Mouse (Mus musculus): ENCODE results near the gene Lcn8. TPM values are rescaled to one million over a fixed set of nuclear protein-coding genes. Genes with fewer than 3 reads are reported as not detected.

The Lcn8 gene
- not detected in 2 replicates for polyA plus RNA-seq (2014; fragmentation: Nextera tagmentation; extraction: Ambion mirVana)

GRCm38 (mm10) chr2:25652902-25653301 lies at the start of gene Lcn8:
Lcn8 (plus strand) TSS chr2:25653120.
- Histone ChIP-seq H3K4me1 (ENCODE audit: control insufficient read depth, insufficient read depth, low read length) (no peaks in the 10 kb centered on the region), H3K9me3 (ENCODE audit: control insufficient read depth, low read length) (no peaks in the 10 kb centered on the region), H3K4me3 (ENCODE audit: low read depth, low read length) (no peak within 1 kb of the TSS), H3K36me3 (ENCODE audit: control insufficient read depth, insufficient read depth, low read length) (no peaks in the 10 kb centered on the region), H3K9ac (ENCODE audit: low read length) (no peak within 1 kb of the TSS), H3K4me2 (ENCODE audit: low read depth) (no peak within 1 kb of the TSS), H3K27me3 (ENCODE audit: control insufficient read depth, insufficient read depth, low read length) (no peaks in the 10 kb centered on the region), H3K27ac (ENCODE audit: low read depth, low read length) (no peak within 1 kb of the TSS)
- 87% methylated on average over 2 of the region's 2 CpGs for WGBS
- DNase-seq (ENCODE audit: low spot score) (no peak), ATAC-seq (ENCODE audit: insufficient read depth, low FRiP score, low TSS enrichment) (no peak)

DNA sequence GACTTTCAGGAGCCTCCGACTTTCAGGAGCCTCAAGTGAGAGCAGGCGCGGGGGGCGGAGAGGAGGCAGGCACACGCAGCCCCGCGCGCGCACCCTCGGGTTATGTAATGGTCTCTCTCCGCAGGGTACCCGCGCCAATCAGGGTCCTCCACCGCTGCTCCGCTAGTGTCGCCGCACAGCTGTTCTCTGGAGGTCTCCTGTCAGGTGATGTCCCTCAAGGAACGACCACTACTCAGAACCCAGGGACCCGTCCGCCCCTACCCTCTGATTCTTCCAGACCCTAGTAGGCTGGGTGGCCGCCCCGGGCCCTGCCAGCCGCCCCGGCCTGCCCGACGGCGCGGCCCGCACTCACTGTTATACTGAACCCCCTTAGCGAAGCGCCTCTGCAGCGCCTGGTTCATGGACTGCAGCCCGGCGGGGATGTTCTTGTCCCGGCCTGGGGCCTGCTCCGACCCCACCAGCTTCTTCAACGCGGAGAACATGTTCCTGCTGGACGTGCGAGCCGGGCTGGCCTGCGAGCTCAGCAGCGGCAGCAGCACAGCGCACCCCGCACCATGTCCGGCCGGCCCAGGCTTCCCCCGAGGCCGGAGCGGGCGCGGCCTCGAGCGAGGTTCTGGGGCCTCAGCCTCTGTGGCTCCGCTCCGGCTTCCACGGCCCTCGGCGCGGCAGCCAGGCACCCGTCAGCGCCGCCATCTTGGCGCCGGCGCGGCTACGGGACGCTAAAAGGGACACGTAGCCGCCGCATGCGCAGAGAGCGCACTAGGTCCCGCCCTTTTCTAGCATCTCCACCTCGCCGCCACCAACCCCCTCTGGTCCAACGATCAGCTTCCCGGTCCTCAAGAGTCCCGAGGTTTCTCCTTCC lies 44.9 kb upstream of the Lcn8 start, which contains the start of gene Rabl6:
Gene Rabl6 (minus strand): TSS at position 761 of the 862 bp plus-strand sequence.
- Histone ChIP-seq H3K9me3 (ENCODE audit: control insufficient read depth, low read length) (no peaks in the 10 kb centered on the region), H3K4me1 (ENCODE audit: control insufficient read depth, insufficient read depth, low read length) (peaks cover 5% of the 10 kb centered on the region; the same call in 1 of the 2 replicates), H3K9ac (ENCODE audit: low read length) (peak within 1 kb of the TSS; percentile 97), H3K27me3 (ENCODE audit: control insufficient read depth, insufficient read depth, low read length) (0 out of 2 replicates have a peak, but pooled peaks cover 2% of the 10 kb centered on the region), H3K36me3 (ENCODE audit: control insufficient read depth, insufficient read depth, low read length) (no peaks in the 10 kb centered on the region), H3K27ac (ENCODE audit: low read depth, low read length) (peak within 1 kb of the TSS; percentile 90), H3K4me3 (ENCODE audit: low read depth, low read length) (peak within 1 kb of the TSS; percentile 99), H3K4me2 (ENCODE audit: low read depth) (peak within 1 kb of the TSS; percentile 60)
- ATAC-seq (ENCODE audit: insufficient read depth, low FRiP score, low TSS enrichment): peak; percentile 88
- under 1% methylated on average over 79 of the region's 80 CpGs for WGBS
- DNase-seq (ENCODE audit: low spot score): peak; percentile 93

DNA sequence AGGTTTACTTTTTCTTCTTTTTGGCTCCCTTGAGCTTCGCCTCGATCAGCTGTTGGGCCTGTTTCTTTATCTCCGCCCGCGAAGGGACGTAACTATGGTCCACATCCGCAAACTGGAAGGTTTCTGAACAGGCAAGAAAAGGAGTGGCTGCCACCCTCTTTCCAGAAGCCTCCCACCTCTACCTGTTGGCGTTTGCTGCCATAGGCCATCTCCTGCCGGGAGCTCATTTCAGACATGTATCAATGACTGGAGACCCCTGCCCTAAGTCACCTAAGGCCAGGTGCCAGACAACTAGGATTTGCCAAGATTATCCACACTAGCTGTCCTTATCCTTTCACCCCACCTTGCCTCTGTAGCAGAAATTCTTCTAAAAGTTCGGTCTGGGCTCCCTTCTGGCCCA lies 44.2 kb upstream of the Lcn8 start:
- H3K27ac ChIP-seq (ENCODE audit: low read depth, low read length): no peak overlapping the region
- H3K4me3 ChIP-seq (ENCODE audit: low read depth, low read length): peak overlapping the region; percentile 99
- WGBS: 63% methylated on average over 10 of the region's 10 CpGs
- no peaks in the 10 kb centered on the region for H3K36me3 ChIP-seq (ENCODE audit: control insufficient read depth, insufficient read depth, low read length)
- peak overlapping the region; percentile 97 for H3K9ac ChIP-seq (ENCODE audit: low read length)
- peaks cover 5% of the 10 kb centered on the region; the same call in 1 of the 2 replicates for H3K4me1 ChIP-seq (ENCODE audit: control insufficient read depth, insufficient read depth, low read length)
- DNase-seq (ENCODE audit: low spot score) (no peak), ATAC-seq (ENCODE audit: insufficient read depth, low FRiP score, low TSS enrichment) (0 out of 2 replicates have a peak, but pooled peaks have one; percentile 5)
- peak overlapping the region; percentile 60 for H3K4me2 ChIP-seq (ENCODE audit: low read depth)
- H3K27me3 ChIP-seq (ENCODE audit: control insufficient read depth, insufficient read depth, low read length): 0 out of 2 replicates have a peak, but pooled peaks cover 2% of the 10 kb centered on the region
- H3K9me3 ChIP-seq (ENCODE audit: control insufficient read depth, low read length): no peaks in the 10 kb centered on the region

DNA sequence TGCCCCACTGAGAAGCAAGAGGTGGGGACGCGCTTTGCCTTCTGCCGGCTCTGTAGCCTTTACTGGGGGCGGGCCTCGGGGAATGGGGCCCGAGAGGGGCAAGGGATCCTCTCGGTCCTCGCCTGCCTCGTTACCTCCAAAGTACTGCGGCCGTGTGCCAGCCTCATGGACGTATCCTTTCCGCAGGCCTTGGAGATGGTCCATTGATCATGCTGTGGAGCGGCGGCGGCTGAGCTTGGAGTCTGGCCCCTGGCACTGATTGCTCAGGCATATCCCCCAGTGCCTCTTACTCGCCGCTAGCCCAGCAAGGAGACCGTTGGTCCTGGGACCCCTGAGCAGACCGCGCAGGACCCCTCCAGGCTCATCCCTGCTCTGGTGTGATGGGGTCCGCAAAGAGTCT lies 36.5 kb upstream of the Lcn8 start:
- H3K9ac ChIP-seq (ENCODE audit: low read length): no peak overlapping the region
- no peak overlapping the region for H3K4me2 ChIP-seq (ENCODE audit: low read depth)
- 27% methylated on average over 20 of the region's 22 CpGs for WGBS

GRCm38 (mm10) chr2:25617578-25617977 lies 35.3 kb upstream of the Lcn8 start, which contains the start of gene Ccdc183:
Ccdc183 (minus strand) TSS chr2:25617678.
- peaks cover 22% of the 10 kb centered on the region for H3K27me3 ChIP-seq (ENCODE audit: control insufficient read depth, insufficient read depth, low read length)
- no peak for ATAC-seq (ENCODE audit: insufficient read depth, low FRiP score, low TSS enrichment)
- H3K4me3 ChIP-seq (ENCODE audit: low read depth, low read length): no peak within 1 kb of the TSS
- no peaks in the 10 kb centered on the region for H3K36me3 ChIP-seq (ENCODE audit: control insufficient read depth, insufficient read depth, low read length)
- no peak within 1 kb of the TSS for H3K27ac ChIP-seq (ENCODE audit: low read depth, low read length)
- H3K9ac ChIP-seq (ENCODE audit: low read length): no peak within 1 kb of the TSS
- H3K4me2 ChIP-seq (ENCODE audit: low read depth): no peak within 1 kb of the TSS
- 76% methylated on average over 3 of the region's 3 CpGs for WGBS
- DNase-seq (ENCODE audit: low spot score): no peak
- no peaks in the 10 kb centered on the region for H3K4me1 ChIP-seq (ENCODE audit: control insufficient read depth, insufficient read depth, low read length)
- no peaks in the 10 kb centered on the region for H3K9me3 ChIP-seq (ENCODE audit: control insufficient read depth, low read length)

More for the DNA sequence above, 36.5 kb upstream of the Lcn8 start:
- H3K27ac ChIP-seq (ENCODE audit: low read depth, low read length): no peak overlapping the region
- no peaks in the 10 kb centered on the region for H3K36me3 ChIP-seq (ENCODE audit: control insufficient read depth, insufficient read depth, low read length)
- DNase-seq (ENCODE audit: low spot score): no peak
- H3K9me3 ChIP-seq (ENCODE audit: control insufficient read depth, low read length): no peaks in the 10 kb centered on the region
- H3K4me1 ChIP-seq (ENCODE audit: control insufficient read depth, insufficient read depth, low read length): no peaks in the 10 kb centered on the region
- no peak overlapping the region for H3K4me3 ChIP-seq (ENCODE audit: low read depth, low read length)
- H3K27me3 ChIP-seq (ENCODE audit: control insufficient read depth, insufficient read depth, low read length): peaks cover 24% of the 10 kb centered on the region
- no peak for ATAC-seq (ENCODE audit: insufficient read depth, low FRiP score, low TSS enrichment)

DNA sequence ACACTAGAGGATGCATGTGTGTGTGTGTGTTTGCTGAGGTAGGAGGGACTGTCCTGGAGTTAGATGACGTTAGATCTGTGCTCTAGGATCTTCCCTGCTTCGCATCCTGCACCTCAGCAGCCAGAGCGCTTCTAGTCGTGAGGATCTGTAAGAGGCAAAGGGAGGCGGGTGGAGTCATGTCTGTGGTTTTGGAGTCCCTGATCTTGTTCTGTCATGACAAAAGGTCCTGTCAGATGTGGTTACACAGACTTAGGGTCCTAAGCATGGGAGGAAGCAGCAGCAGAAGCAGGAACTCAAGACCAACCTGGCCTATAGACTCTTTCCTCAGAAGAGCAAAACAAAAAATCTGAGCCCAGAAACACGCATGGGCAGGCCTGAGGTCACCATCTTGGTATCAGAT lies 32.5 kb upstream of the Lcn8 start:
- Histone ChIP-seq H3K27me3 (ENCODE audit: control insufficient read depth, insufficient read depth, low read length) (peaks cover 19% of the 10 kb centered on the region), H3K9ac (ENCODE audit: low read length) (no peak overlapping the region), H3K4me1 (ENCODE audit: control insufficient read depth, insufficient read depth, low read length) (no peaks in the 10 kb centered on the region), H3K9me3 (ENCODE audit: control insufficient read depth, low read length) (no peaks in the 10 kb centered on the region), H3K27ac (ENCODE audit: low read depth, low read length) (no peak overlapping the region), H3K4me2 (ENCODE audit: low read depth) (no peak overlapping the region), H3K4me3 (ENCODE audit: low read depth, low read length) (no peak overlapping the region), H3K36me3 (ENCODE audit: control insufficient read depth, insufficient read depth, low read length) (no peaks in the 10 kb centered on the region)
- DNase-seq (ENCODE audit: low spot score): no peak
- WGBS: 89% methylated on average over 6 of the region's 6 CpGs
- ATAC-seq (ENCODE audit: insufficient read depth, low FRiP score, low TSS enrichment): no peak

DNA sequence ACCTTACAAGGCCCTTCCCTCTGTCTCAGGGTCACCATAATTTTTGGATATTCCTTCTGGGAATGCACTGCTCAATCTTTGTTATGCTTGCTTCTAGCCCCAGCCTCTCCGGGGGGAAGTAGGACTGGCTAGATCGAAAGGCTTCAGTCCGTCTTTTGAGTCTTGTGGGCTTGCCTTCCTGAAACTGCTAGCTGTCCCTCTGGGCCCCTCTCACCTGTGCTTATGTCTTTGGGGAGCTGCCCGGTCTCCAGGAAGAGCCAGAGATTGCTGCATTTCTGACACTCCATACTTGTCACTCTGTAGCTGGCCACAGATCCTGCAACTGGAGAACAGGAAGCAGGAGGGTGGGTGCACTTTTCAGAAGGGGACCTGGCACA lies 32.1 kb upstream of the Lcn8 start:
- no peak overlapping the region for H3K27ac ChIP-seq (ENCODE audit: low read depth, low read length)
- peak overlapping the region; percentile 69; the same call in 1 of the 2 replicates for H3K4me2 ChIP-seq (ENCODE audit: low read depth)
- ATAC-seq (ENCODE audit: insufficient read depth, low FRiP score, low TSS enrichment) (no peak), DNase-seq (ENCODE audit: low spot score) (no peak)
- no peaks in the 10 kb centered on the region for H3K9me3 ChIP-seq (ENCODE audit: control insufficient read depth, low read length)
- no peak overlapping the region for H3K4me3 ChIP-seq (ENCODE audit: low read depth, low read length)
- peaks cover 15% of the 10 kb centered on the region for H3K27me3 ChIP-seq (ENCODE audit: control insufficient read depth, insufficient read depth, low read length)
- no peak overlapping the region for H3K9ac ChIP-seq (ENCODE audit: low read length)
- H3K36me3 ChIP-seq (ENCODE audit: control insufficient read depth, insufficient read depth, low read length): no peaks in the 10 kb centered on the region
- no peaks in the 10 kb centered on the region for H3K4me1 ChIP-seq (ENCODE audit: control insufficient read depth, insufficient read depth, low read length)
- 91% methylated on average over 4 of the region's 4 CpGs for WGBS

DNA sequence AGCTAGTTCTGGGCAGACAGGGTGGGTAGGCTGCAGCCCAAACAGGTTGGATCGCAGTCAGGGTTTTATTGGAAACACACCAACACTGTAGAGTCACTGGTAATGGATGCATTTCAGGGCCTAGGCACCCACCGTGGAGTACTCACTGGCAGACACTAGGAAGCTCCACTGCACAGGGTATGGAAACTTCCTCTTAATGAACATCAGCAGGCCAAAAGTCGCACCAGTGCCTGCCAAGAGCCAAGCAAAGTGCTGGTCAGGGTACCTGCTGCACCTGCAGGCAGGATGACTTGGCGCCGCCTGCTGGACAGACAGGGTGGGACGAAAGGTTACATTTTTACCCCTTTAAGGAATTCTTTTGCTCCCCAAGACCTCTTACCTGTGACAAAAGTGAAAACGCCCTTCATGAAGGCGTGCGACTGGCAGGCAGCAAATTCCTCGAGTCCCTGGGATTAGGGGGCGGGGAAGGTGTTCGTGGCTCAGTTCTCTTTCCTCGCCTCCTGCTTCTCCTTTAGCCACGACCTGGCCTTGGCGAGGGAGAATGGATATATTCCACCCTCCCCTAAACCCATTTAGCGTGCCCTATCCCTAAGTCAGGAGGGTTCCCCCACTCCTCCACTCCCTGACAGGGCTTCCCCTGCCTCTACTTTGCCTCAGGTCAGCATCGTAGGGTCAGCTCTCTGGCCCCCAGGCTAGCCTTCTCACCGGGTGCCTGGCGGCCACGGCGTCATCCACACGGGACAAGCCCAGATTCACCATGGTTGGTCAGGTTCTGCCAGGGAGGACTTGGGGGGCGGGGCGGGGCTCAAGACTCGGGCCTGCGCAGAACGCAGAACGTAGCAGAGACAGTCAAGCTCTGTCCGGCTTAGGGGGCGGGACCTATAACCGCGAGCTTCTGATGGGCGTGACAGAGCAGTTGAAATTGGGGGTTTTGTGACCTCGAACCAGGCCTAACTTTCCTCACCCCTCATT lies 31.4 kb upstream of the Lcn8 start, which contains the start of gene Tmem141:
Gene Tmem141 (minus strand): TSS at position 777 of the 972 bp plus-strand sequence.
- peak; percentile 86 for DNase-seq (ENCODE audit: low spot score)
- Histone ChIP-seq H3K4me2 (ENCODE audit: low read depth) (peak within 1 kb of the TSS; percentile 69), H3K9me3 (ENCODE audit: control insufficient read depth, low read length) (no peaks in the 10 kb centered on the region), H3K27ac (ENCODE audit: low read depth, low read length) (no peak within 1 kb of the TSS), H3K9ac (ENCODE audit: low read length) (peak within 1 kb of the TSS; percentile 52), H3K36me3 (ENCODE audit: control insufficient read depth, insufficient read depth, low read length) (no peaks in the 10 kb centered on the region), H3K4me3 (ENCODE audit: low read depth, low read length) (peak within 1 kb of the TSS; percentile 35), H3K27me3 (ENCODE audit: control insufficient read depth, insufficient read depth, low read length) (peaks cover 8% of the 10 kb centered on the region), H3K4me1 (ENCODE audit: control insufficient read depth, insufficient read depth, low read length) (no peaks in the 10 kb centered on the region)
- 5% methylated on average over 33 of the region's 34 CpGs for WGBS
- ATAC-seq (ENCODE audit: insufficient read depth, low FRiP score, low TSS enrichment): peak; percentile 93
